In genomic region chr10:43609958-43610357, GRCm38 (mm10) we compare ENCODE assay signal across 18 mouse cellular contexts. TPM values are rescaled to one million over a fixed set of nuclear protein-coding genes. Genes with fewer than 3 reads are reported as not detected.
A peak's percentile ranks its signal among the peaks of the same experiment; 100 is the strongest.
DNase-seq lines count a peak whose midpoint lies in the region; ATAC-seq and TF ChIP-seq lines count a peak whose summit lies in the region.
"Had no signal": no experiment of that assay in that cellular context is flagged by ENCODE, and none has a peak within 500 bp of the region (broad histone marks: within the 10 kb centered on the region; RNA-seq: fewer than 3 reads in every experiment).

No protein-coding gene starts in this region.

- no peaks in the 10 kb centered on the region for H3K27me3 ChIP-seq in heart, embryonic 12.5 days (replicated peaks)
- H3K27me3 ChIP-seq in MEL (ENCODE audit: control insufficient read depth in 1 of 2, insufficient read depth in 2 of 2, low read length in 2 of 2): no peaks in the 10 kb centered on the region
- no peaks in the 10 kb centered on the region for H3K27me3 ChIP-seq in liver, embryonic 15.5 days
- no peaks in the 10 kb centered on the region for H3K27me3 ChIP-seq in kidney, embryonic 16.5 days (ENCODE audit: insufficient read depth, low read length)
- H3K27me3 ChIP-seq: embryonic facial prominence, embryonic 13.5 days; midbrain, embryonic 15.5 days had no signal

- peak; percentile 82 for ATAC-seq in heart, embryonic 12.5 days (ENCODE audit: insufficient number of reproducible peaks, low FRiP score)
- peak; percentile 71 for ATAC-seq in erythroid progenitor cell, adult 5-6 weeks (replicated peaks; ENCODE audit: low FRiP score, poor library complexity, severe bottlenecking)
- ATAC-seq in liver, embryonic 15.5 days (ENCODE audit: insufficient read depth): peak; percentile 90
- ATAC-seq in kidney, embryonic 16.5 days (ENCODE audit: low FRiP score, low TSS enrichment): no peak
- ATAC-seq: midbrain, embryonic 15.5 days had no signal

- H3K4me1 ChIP-seq in heart, embryonic 12.5 days (replicated peaks): no peaks in the 10 kb centered on the region
- H3K4me1 ChIP-seq in MEL (ENCODE audit: control insufficient read depth in 1 of 2, insufficient read depth in 2 of 2, low read length in 2 of 2): peaks cover 10 to 20% of the 10 kb centered on the region in 2 experiments
- H3K4me1 ChIP-seq in liver, embryonic 15.5 days (replicated peaks): peaks cover 85% of the 10 kb centered on the region
- no peaks in the 10 kb centered on the region for H3K4me1 ChIP-seq in kidney, embryonic 16.5 days (ENCODE audit: insufficient read depth, low read length)
- H3K4me1 ChIP-seq: forebrain, embryonic 12.5 days; midbrain, embryonic 15.5 days had no signal

- DNase-seq in heart, adult 18-20 months: no peak
- no peak for DNase-seq in MEL (ENCODE audit: low read depth, low spot score)
- no peak for DNase-seq in right cerebral cortex, postnatal 14 days
- no peak for DNase-seq in right cerebral cortex, adult 18-20 months
- DNase-seq: adrenal gland, postnatal 25 days; cerebellum, adult 8-10 months; gastrocnemius, postnatal 25 days; left cerebral cortex, postnatal 4 days; lung, adult 2 months; thymus, adult 18-20 months had no signal

- H3K79me2 ChIP-seq in MEL (ENCODE audit: control insufficient read depth, insufficient read depth, low read length, poor library complexity): no peaks in the 10 kb centered on the region

- H3K27ac ChIP-seq in heart, embryonic 12.5 days (ENCODE audit: poor library complexity, severe bottlenecking): no peak overlapping the region
- peak overlapping the region; percentile 57 for H3K27ac ChIP-seq in MEL (ENCODE audit: control insufficient read depth, low read depth, low read length)
- H3K27ac ChIP-seq in liver, embryonic 15.5 days (replicated peaks): peak overlapping the region; percentile 99
- no peak overlapping the region for H3K27ac ChIP-seq in kidney, embryonic 16.5 days (ENCODE audit: low read length)
- H3K27ac ChIP-seq: embryonic facial prominence, embryonic 13.5 days; forebrain, embryonic 12.5 days; macrophage; midbrain, embryonic 15.5 days had no signal

- TF ChIP-seq CTCF in MEL (IDR thresholded peaks at IDR 0.05 in 2 of 3, conservative IDR thresholded peaks at IDR 0.05 in 1 of 3; ENCODE audit: control insufficient read depth in 1 of 3, insufficient read depth in 1 of 3, low read depth in 2 of 3, low read length in 3 of 3, poor library complexity in 1 of 3, severe bottlenecking in 1 of 3): no peak

- no peak for TF ChIP-seq POLR2A in MEL (IDR thresholded peaks at IDR 0.05; ENCODE audit: control insufficient read depth in 1 of 2, insufficient read depth in 1 of 2, low read depth in 1 of 2, low read length in 2 of 2, poor library complexity in 1 of 2)

- 53% methylated on average over 2 of the region's 2 CpGs for WGBS in heart, embryonic 12.5 days
- WGBS in liver, embryonic 15.5 days (ENCODE audit: insufficient replicate concordance): 15% methylated on average over 2 of the region's 2 CpGs
- WGBS in kidney, embryonic 16.5 days: 81% methylated on average over 2 of the region's 2 CpGs

- no peak for TF ChIP-seq RAD21 in MEL (IDR thresholded peaks at IDR 0.05; ENCODE audit: low read depth, low read length)

- no peak overlapping the region for H3K9ac ChIP-seq in heart, embryonic 12.5 days
- H3K9ac ChIP-seq in MEL (ENCODE audit: control insufficient read depth, low read depth, low read length, poor library complexity, severe bottlenecking): peak overlapping the region; percentile 17; the same call in 1 of the 2 replicates
- H3K9ac ChIP-seq in liver, embryonic 15.5 days: peak overlapping the region; percentile 34; the same call in 1 of the 2 replicates
- no peak overlapping the region for H3K9ac ChIP-seq in kidney, embryonic 16.5 days (replicated peaks; ENCODE audit: low read length)
- H3K9ac ChIP-seq: embryonic facial prominence, embryonic 13.5 days; forebrain, embryonic 12.5 days; midbrain, embryonic 15.5 days had no signal

- no peaks in the 10 kb centered on the region for H3K36me3 ChIP-seq in heart, embryonic 12.5 days
- H3K36me3 ChIP-seq in MEL (ENCODE audit: control insufficient read depth in 1 of 2, insufficient read depth in 2 of 2, low read length in 2 of 2): peaks cover 0 to 19% of the 10 kb centered on the region in 2 experiments; a peak in 2 of 4 replicates
- peaks cover 23% of the 10 kb centered on the region for H3K36me3 ChIP-seq in liver, embryonic 15.5 days (replicated peaks)
- H3K36me3 ChIP-seq in kidney, embryonic 16.5 days (ENCODE audit: insufficient read depth, low read length): no peaks in the 10 kb centered on the region
- H3K36me3 ChIP-seq: embryonic facial prominence, embryonic 13.5 days; forebrain, embryonic 12.5 days; midbrain, embryonic 15.5 days had no signal

- H3K4me2 ChIP-seq in heart, embryonic 12.5 days: no peak overlapping the region
- peak overlapping the region; percentile 53 for H3K4me2 ChIP-seq in liver, embryonic 15.5 days
- no peak overlapping the region for H3K4me2 ChIP-seq in kidney, embryonic 16.5 days (replicated peaks; ENCODE audit: low read depth, low read length)
- H3K4me2 ChIP-seq: embryonic facial prominence, embryonic 13.5 days; forebrain, embryonic 12.5 days; midbrain, embryonic 15.5 days had no signal

- no peak for TF ChIP-seq EP300 in MEL (IDR thresholded peaks at IDR 0.05; ENCODE audit: low read depth in 1 of 2, low read length in 2 of 2)

- H3K9me3 ChIP-seq in heart, embryonic 12.5 days (replicated peaks): no peaks in the 10 kb centered on the region
- no peaks in the 10 kb centered on the region for H3K9me3 ChIP-seq in MEL (replicated peaks; ENCODE audit: insufficient read depth, low read length)
- no peaks in the 10 kb centered on the region for H3K9me3 ChIP-seq in liver, embryonic 15.5 days (replicated peaks)
- no peaks in the 10 kb centered on the region for H3K9me3 ChIP-seq in kidney, embryonic 16.5 days (ENCODE audit: low read length)
- H3K9me3 ChIP-seq: embryonic facial prominence, embryonic 13.5 days; forebrain, embryonic 12.5 days; midbrain, embryonic 15.5 days had no signal

- H3K4me3 ChIP-seq in heart, embryonic 12.5 days: no peak overlapping the region
- peak overlapping the region in 1 of 2 experiments; percentile 36; a peak in 3 of 4 replicates for H3K4me3 ChIP-seq in MEL (ENCODE audit: control insufficient read depth in 1 of 2, insufficient read depth in 1 of 2, low read depth in 2 of 2, low read length in 2 of 2)
- H3K4me3 ChIP-seq in liver, embryonic 15.5 days (replicated peaks): 0 out of 2 replicates have a peak overlapping the region, but pooled peaks have one; percentile 10
- H3K4me3 ChIP-seq in kidney, embryonic 16.5 days (ENCODE audit: low read length): no peak overlapping the region
- H3K4me3 ChIP-seq: embryonic facial prominence, embryonic 13.5 days; forebrain, embryonic 12.5 days; midbrain, embryonic 15.5 days had no signal

TF ChIP-seq in MEL, 35 proteins besides CTCF, POLR2A, EP300 and RAD21:
- TF ChIP-seq POLR2AphosphoS2 (IDR thresholded peaks at IDR 0.05; ENCODE audit: low read length) (no peak), GABPA (IDR thresholded peaks at IDR 0.05; ENCODE audit: low read depth, low read length) (no peak), MXI1 (IDR thresholded peaks at IDR 0.05; ENCODE audit: low read depth, low read length) (no peak), SMC3 (IDR thresholded peaks at IDR 0.05; ENCODE audit: low read depth, low read length) (no peak), ZMIZ1 (IDR thresholded peaks at IDR 0.05; ENCODE audit: low read depth, low read length) (no peak), TBP (IDR thresholded peaks at IDR 0.05; ENCODE audit: low read depth, low read length) (no peak), POLR2AphosphoS5 (IDR thresholded peaks at IDR 0.05; ENCODE audit: borderline replicate concordance, low read depth, low read length) (no peak), GATA1 (IDR thresholded peaks at IDR 0.05; ENCODE audit: low read depth, low read length) (no peak), TAL1 (IDR thresholded peaks at IDR 0.05; ENCODE audit: low read length) (no peak), NELFE (IDR thresholded peaks at IDR 0.05; ENCODE audit: low read depth, low read length) (no peak), MYC (IDR thresholded peaks at IDR 0.05; ENCODE audit: low read depth, low read length) (no peak), SIN3A (IDR thresholded peaks at IDR 0.05; ENCODE audit: low read length) (no peak), JUND (IDR thresholded peaks at IDR 0.05; ENCODE audit: low read depth, low read length) (no peak), RCOR1 (IDR thresholded peaks at IDR 0.05; ENCODE audit: low read depth, low read length) (no peak), USF1 (IDR thresholded peaks at IDR 0.05; ENCODE audit: low read depth, low read length) (no peak), CHD1 (IDR thresholded peaks at IDR 0.05; ENCODE audit: low read depth, low read length) (no peak)
TF ChIP-seq in MEL: peak in this region for 0.

RNA-seq across cellular contexts. Expression of gene Cd24a, which starts 31.9 kb away (rescaled TPM):
- 89.2 and 91.1 TPM in 2 replicates for polyA plus RNA-seq in heart, embryonic 12.5 days (2016; fragmentation: Nextera tagmentation; extraction: Ambion mirVana)
- 10 to 100 TPM in 1 of 2 experiments, 1 to 10 TPM in 1; 5.1 to 11.5 TPM for total RNA-seq in heart, adult 18-20 months (2021)
- total RNA-seq in MEL (2012; rRNA removed): 96.6 and 119 TPM in 2 replicates
- 100 to 1,000 TPM in 1 of 2 experiments, not detected in 1; 181 TPM for polyA plus RNA-seq in MEL (2012; ENCODE audit: insufficient read depth in 1 of 2, insufficient read length in 2 of 2, low read depth in 1 of 2, low replicate concordance in 2 of 2, missing spikeins in 1 of 2)
- 6,032 and 6,430 TPM in 2 replicates for total RNA-seq in erythroid progenitor cell, adult 5-6 weeks (2015; ENCODE audit: low replicate concordance)
- 6,106 and 7,183 TPM in 2 replicates for total RNA-seq in erythroid progenitor cell, adult 5-6 weeks (2017; ENCODE audit: low replicate concordance)
- polyA plus RNA-seq in liver, embryonic 15.5 days (2015; fragmentation: Nextera tagmentation; extraction: Ambion mirVana): 938 and 960 TPM in 2 replicates
- polyA plus RNA-seq in kidney, embryonic 16.5 days (2015; fragmentation: Nextera tagmentation; extraction: Ambion mirVana): 416 and 441 TPM in 2 replicates

Comparison
In these comparisons a context has a peak if more than half of its experiments do, and no peak if none do; other contexts are left out.
1. H3K27ac ChIP-seq: peak in MEL (single experiment) and liver, embryonic 15.5 days (single experiment); none in heart, embryonic 12.5 days (single experiment) and kidney, embryonic 16.5 days (single experiment).
2. H3K9ac ChIP-seq: peak in MEL (single experiment) and liver, embryonic 15.5 days (single experiment); none in heart, embryonic 12.5 days (single experiment) and kidney, embryonic 16.5 days (single experiment).